Mouse (Mus musculus): ENCODE results near the gene H2afj. TPM values are rescaled to one million over a fixed set of nuclear protein-coding genes. Genes with fewer than 3 reads are reported as not detected.
A peak's percentile ranks its signal among the peaks of the same experiment; 100 is the strongest.
"Not testable (repeated sequence)": the region's sequence is repeated elsewhere in the genome, so short reads cannot be mapped to it uniquely, and the experiment has no call there.

Gene H2afj
- polyA plus RNA-seq, 1 experiment from 2014 or later, result 131 TPM

- peaks cover 48% of the 10 kb centered on the region for H3K4me1 ChIP-seq (replicated peaks)
- no peak overlapping the region for H3K27ac ChIP-seq (replicated peaks)
- H3K27me3 ChIP-seq, result peaks cover 36% of the 10 kb centered on the region
- 30% methylated on average over 1 of the region's 1 CpGs for WGBS (ENCODE audit: insufficient replicate concordance)
- no peak for ATAC-seq (ENCODE audit: insufficient read depth)
- no peak overlapping the region for H3K4me3 ChIP-seq (replicated peaks)
- no peaks in the 10 kb centered on the region for H3K9me3 ChIP-seq (replicated peaks)
- H3K4me2 ChIP-seq, result no peak overlapping the region
- H3K36me3 ChIP-seq (replicated peaks), result no peaks in the 10 kb centered on the region
- H3K9ac ChIP-seq, result no peak overlapping the region
Observed at GRCm38 (mm10) chr6:136795110-136795509, 12.9 kb upstream of the H2afj start.

GRCm38 (mm10) chr6:136795850-136796249, 12.2 kb upstream of the H2afj start:
- H3K36me3 ChIP-seq (replicated peaks), result no peaks in the 10 kb centered on the region

GRCm38 (mm10) chr6:136797874-136798693, 10.0 kb upstream of the H2afj start:
- peak overlapping the region; percentile 97 for H3K27ac ChIP-seq (replicated peaks)

More at GRCm38 (mm10) chr6:136795850-136796249, 12.2 kb upstream of the H2afj start:
- no peak for ATAC-seq (ENCODE audit: insufficient read depth)
- no peaks in the 10 kb centered on the region for H3K9me3 ChIP-seq (replicated peaks)
- no peak overlapping the region for H3K4me3 ChIP-seq (replicated peaks)
- peaks cover 55% of the 10 kb centered on the region for H3K4me1 ChIP-seq (replicated peaks)
- H3K27me3 ChIP-seq, result peaks cover 35% of the 10 kb centered on the region
- no peak overlapping the region for H3K4me2 ChIP-seq
- WGBS (ENCODE audit: insufficient replicate concordance), result 64% methylated on average over 6 of the region's 6 CpGs
- no peak overlapping the region for H3K9ac ChIP-seq
- no peak overlapping the region for H3K27ac ChIP-seq (replicated peaks)

GRCm38 (mm10) chr6:136800710-136801109, 7.3 kb upstream of the H2afj start:
- peak overlapping the region; percentile 5; the same call in 1 of the 2 replicates for H3K4me2 ChIP-seq
- H3K9ac ChIP-seq, result no peak overlapping the region
- 85% methylated on average over 8 of the region's 8 CpGs for WGBS (ENCODE audit: insufficient replicate concordance)
- H3K9me3 ChIP-seq (replicated peaks), result no peaks in the 10 kb centered on the region
- H3K36me3 ChIP-seq (replicated peaks), result no peaks in the 10 kb centered on the region
- peaks cover 4% of the 10 kb centered on the region for H3K27me3 ChIP-seq
- H3K27ac ChIP-seq (replicated peaks), result peak overlapping the region; percentile 45; the same call in 1 of the 2 replicates
- peaks cover 62% of the 10 kb centered on the region for H3K4me1 ChIP-seq (replicated peaks)
- ATAC-seq (ENCODE audit: insufficient read depth), result no peak
- no peak overlapping the region for H3K4me3 ChIP-seq (replicated peaks)

More at GRCm38 (mm10) chr6:136797874-136798693, 10.0 kb upstream of the H2afj start:
- H3K4me3 ChIP-seq (replicated peaks), result peak overlapping the region; percentile 62
- H3K9ac ChIP-seq, result peak overlapping the region; percentile 67
- ATAC-seq (ENCODE audit: insufficient read depth), result peak; percentile 98
- not testable (repeated sequence) for H3K9me3 ChIP-seq (replicated peaks); H3K36me3 ChIP-seq (replicated peaks)
- WGBS (ENCODE audit: insufficient replicate concordance), result 54% methylated on average over 3 of the region's 3 CpGs
- peaks cover 17% of the 10 kb centered on the region for H3K27me3 ChIP-seq
- peaks cover 66% of the 10 kb centered on the region for H3K4me1 ChIP-seq (replicated peaks)
- H3K4me2 ChIP-seq, result peak overlapping the region; percentile 66

GRCm38 (mm10) chr6:136801274-136801673, 6.8 kb upstream of the H2afj start:
- Histone ChIP-seq H3K4me2 (peak overlapping the region; percentile 5), H3K27me3 (no peaks in the 10 kb centered on the region), H3K4me3 (replicated peaks) (no peak overlapping the region), H3K9ac (no peak overlapping the region), H3K27ac (replicated peaks) (peak overlapping the region; percentile 45; the same call in 1 of the 2 replicates), H3K36me3 (replicated peaks) (no peaks in the 10 kb centered on the region), H3K4me1 (replicated peaks) (peaks cover 61% of the 10 kb centered on the region), H3K9me3 (replicated peaks) (no peaks in the 10 kb centered on the region)
- 68% methylated on average over 6 of the region's 6 CpGs for WGBS (ENCODE audit: insufficient replicate concordance)
- ATAC-seq (ENCODE audit: insufficient read depth), result no peak

GRCm38 (mm10) chr6:136803093-136803738, 4.8 kb upstream of the H2afj start:
- no peaks in the 10 kb centered on the region for H3K9me3 ChIP-seq (replicated peaks)
- peak overlapping the region; percentile 84 for H3K4me2 ChIP-seq
- no peaks in the 10 kb centered on the region for H3K36me3 ChIP-seq (replicated peaks)
- H3K27ac ChIP-seq (replicated peaks), result peak overlapping the region; percentile 100
- peak overlapping the region; percentile 84 for H3K9ac ChIP-seq
- H3K27me3 ChIP-seq, result no peaks in the 10 kb centered on the region
- peak; percentile 0; the same call in 1 of the 2 replicates for ATAC-seq (ENCODE audit: insufficient read depth)
- H3K4me3 ChIP-seq (replicated peaks), result peak overlapping the region; percentile 67
- H3K4me1 ChIP-seq (replicated peaks), result peaks cover 62% of the 10 kb centered on the region
- WGBS (ENCODE audit: insufficient replicate concordance), result 4% methylated on average over 12 of the region's 12 CpGs

GRCm38 (mm10) chr6:136803739-136804633, 4.1 kb upstream of the H2afj start, which contains the start of gene Hist4h4:
Hist4h4 (minus strand) TSS chr6:136804415.
- H3K9me3 ChIP-seq (replicated peaks), result no peaks in the 10 kb centered on the region
- no peaks in the 10 kb centered on the region for H3K36me3 ChIP-seq (replicated peaks)
- H3K27ac ChIP-seq (replicated peaks), result peak within 1 kb of the TSS; percentile 100
- no peaks in the 10 kb centered on the region for H3K27me3 ChIP-seq
- H3K4me2 ChIP-seq, result peak within 1 kb of the TSS; percentile 84
- peak within 1 kb of the TSS; percentile 67 for H3K4me3 ChIP-seq (replicated peaks)
- peak within 1 kb of the TSS; percentile 84 for H3K9ac ChIP-seq
- peak; percentile 71 for ATAC-seq (ENCODE audit: insufficient read depth)
- WGBS (ENCODE audit: insufficient replicate concordance), result under 1% methylated on average over 50 of the region's 50 CpGs
- peaks cover 62% of the 10 kb centered on the region for H3K4me1 ChIP-seq (replicated peaks)

GRCm38 (mm10) chr6:136804705-136805408, 3.2 kb upstream of the H2afj start:
- WGBS (ENCODE audit: insufficient replicate concordance), result 6% methylated on average over 9 of the region's 9 CpGs
- peak overlapping the region; percentile 84 for H3K9ac ChIP-seq

GRCm38 (mm10) chr6:136805409-136805775, 2.7 kb upstream of the H2afj start:
- Histone ChIP-seq H3K4me2 (peak overlapping the region; percentile 84), H3K9ac (no peak overlapping the region), H3K4me3 (replicated peaks) (peak overlapping the region; percentile 67; the same call in 1 of the 2 replicates), H3K36me3 (replicated peaks) (peaks cover 4% of the 10 kb centered on the region; the same call in 1 of the 2 replicates), H3K9me3 (replicated peaks) (no peaks in the 10 kb centered on the region), H3K27me3 (no peaks in the 10 kb centered on the region), H3K4me1 (replicated peaks) (peaks cover 67% of the 10 kb centered on the region), H3K27ac (replicated peaks) (peak overlapping the region; percentile 100)
- ATAC-seq (ENCODE audit: insufficient read depth), result no peak
- WGBS (ENCODE audit: insufficient replicate concordance), result 83% methylated on average over 1 of the region's 1 CpGs

More at GRCm38 (mm10) chr6:136804705-136805408, 3.2 kb upstream of the H2afj start:
- Histone ChIP-seq H3K36me3 (replicated peaks) (no peaks in the 10 kb centered on the region), H3K27me3 (no peaks in the 10 kb centered on the region), H3K4me1 (replicated peaks) (peaks cover 65% of the 10 kb centered on the region), H3K9me3 (replicated peaks) (no peaks in the 10 kb centered on the region), H3K4me3 (replicated peaks) (peak overlapping the region; percentile 67), H3K27ac (replicated peaks) (peak overlapping the region; percentile 100), H3K4me2 (peak overlapping the region; percentile 84)
- ATAC-seq (ENCODE audit: insufficient read depth), result no peak

GRCm38 (mm10) chr6:136806819-136807218, 1.2 kb upstream of the H2afj start:
- H3K9me3 ChIP-seq (replicated peaks), result no peaks in the 10 kb centered on the region
- peak overlapping the region; percentile 94 for H3K4me3 ChIP-seq (replicated peaks)
- peak overlapping the region; percentile 86 for H3K4me2 ChIP-seq
- WGBS (ENCODE audit: insufficient replicate concordance), result 68% methylated on average over 5 of the region's 5 CpGs
- peaks cover 15% of the 10 kb centered on the region for H3K36me3 ChIP-seq (replicated peaks)
- no peak for ATAC-seq (ENCODE audit: insufficient read depth)
- H3K9ac ChIP-seq, result peak overlapping the region; percentile 63
- H3K27ac ChIP-seq (replicated peaks), result peak overlapping the region; percentile 95
- no peaks in the 10 kb centered on the region for H3K27me3 ChIP-seq
- H3K4me1 ChIP-seq (replicated peaks), result peaks cover 63% of the 10 kb centered on the region

All from liver, embryonic 15.5 days (tissue).